Mouse (Mus musculus): Measurements from ENCODE around the gene Spen. TPM values are rescaled to one million over a fixed set of nuclear protein-coding genes. Genes with fewer than 3 reads are reported as not detected.

Gene Spen
- polyA plus RNA-seq, 1 experiment from 2014 or later, result 7.4 TPM

DNA sequence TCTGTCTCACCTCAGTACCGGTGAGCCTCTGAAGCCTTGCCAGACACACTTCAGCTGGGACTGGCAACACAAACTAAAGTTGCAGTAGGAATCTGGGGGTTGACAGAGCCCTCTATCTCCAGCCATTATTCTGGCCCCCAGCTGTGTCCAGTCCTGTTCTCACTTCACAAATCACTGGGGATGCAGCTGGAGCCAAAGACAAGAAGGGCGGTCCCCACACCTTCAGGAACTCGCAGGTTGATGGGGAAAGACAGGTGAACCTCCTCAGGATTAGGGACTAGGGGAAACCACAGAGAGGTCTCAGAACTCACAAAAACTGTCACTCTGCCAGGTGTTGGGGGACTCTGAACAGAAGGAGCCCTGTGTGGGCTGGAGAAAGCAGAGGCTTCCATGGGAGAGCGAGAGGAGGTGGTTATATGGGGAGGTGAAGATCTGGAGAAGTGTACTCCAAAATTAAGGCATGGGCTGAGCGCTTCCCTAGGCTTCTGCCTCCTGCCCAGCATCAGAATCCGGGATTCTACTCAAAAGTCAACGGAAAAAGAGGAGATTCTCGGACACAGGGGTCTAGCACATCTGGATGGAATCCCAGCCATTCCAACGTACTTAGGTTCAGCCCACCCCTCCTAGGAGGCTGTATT lies 118.1 kb downstream of the Spen start, which contains the start of gene Hspb7:
Gene Hspb7 (plus strand): TSS at position 588 of the 638 bp plus-strand sequence.
- no peaks in the 10 kb centered on the region for H3K27me3 ChIP-seq (replicated peaks)
- H3K9ac ChIP-seq, result peak within 1 kb of the TSS; percentile 26; the same call in 1 of the 2 replicates
- no peaks in the 10 kb centered on the region for H3K9me3 ChIP-seq
- WGBS, result 54% methylated on average over 9 of the region's 9 CpGs
- peaks cover 33% of the 10 kb centered on the region for H3K4me1 ChIP-seq (replicated peaks)
- ATAC-seq, result no peak
- peak within 1 kb of the TSS; percentile 49 for H3K4me2 ChIP-seq (replicated peaks)
- no peaks in the 10 kb centered on the region for H3K36me3 ChIP-seq
- peak within 1 kb of the TSS; percentile 77 for H3K27ac ChIP-seq
- peak within 1 kb of the TSS; percentile 19; the same call in 1 of the 2 replicates for H3K4me3 ChIP-seq (replicated peaks)

DNA sequence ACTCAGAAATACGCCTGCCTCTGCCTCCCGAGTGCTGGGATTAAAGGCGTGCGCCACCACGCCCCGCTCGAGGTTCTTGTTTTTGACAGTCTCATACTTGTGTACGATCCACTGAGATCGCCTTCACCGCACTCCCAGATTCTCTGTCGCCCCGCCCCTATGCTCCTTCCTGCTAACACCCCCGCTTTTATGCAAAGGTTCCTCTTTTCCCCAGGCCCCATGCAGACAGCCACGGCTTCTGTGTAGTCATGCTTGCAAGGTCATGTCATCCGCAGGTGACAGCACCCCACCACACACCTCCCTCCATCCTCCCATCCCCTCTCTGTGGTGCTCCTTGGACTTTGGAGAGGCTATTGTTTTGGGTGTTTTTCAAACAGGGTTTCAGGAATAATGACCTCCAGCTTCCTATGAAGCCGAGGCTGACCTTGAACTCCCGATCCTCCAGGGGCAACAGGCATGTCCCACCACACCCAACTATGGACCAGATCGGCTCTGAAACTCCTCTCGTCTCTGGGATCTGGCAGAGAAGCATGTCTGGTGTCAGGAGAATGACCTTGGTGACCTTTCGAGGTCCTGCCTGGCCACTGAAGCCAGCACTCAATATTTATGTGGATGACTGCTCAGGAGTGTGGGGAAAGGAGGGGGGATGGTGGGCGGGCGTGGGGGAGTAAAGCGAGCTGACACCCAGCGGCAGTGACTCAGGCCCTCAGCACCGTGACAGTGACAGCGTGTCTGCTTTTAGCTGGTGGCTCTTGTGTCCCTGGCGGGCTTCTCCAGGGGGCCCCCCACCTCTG lies 118.8 kb downstream of the Spen start:
- 61% methylated on average over 27 of the region's 27 CpGs for WGBS
- no peak overlapping the region for H3K4me2 ChIP-seq (replicated peaks)
- no peak overlapping the region; the same call in 1 of the 2 replicates for H3K9ac ChIP-seq
- no peak overlapping the region for H3K4me3 ChIP-seq (replicated peaks)
- no peaks in the 10 kb centered on the region for H3K36me3 ChIP-seq
- no peak overlapping the region for H3K27ac ChIP-seq
- no peaks in the 10 kb centered on the region for H3K27me3 ChIP-seq (replicated peaks)
- peaks cover 27% of the 10 kb centered on the region for H3K4me1 ChIP-seq (replicated peaks)
- no peaks in the 10 kb centered on the region for H3K9me3 ChIP-seq
- no peak for ATAC-seq

Other genes with a start within 250 kb of the Spen start
- gene Epha2, start 237.4 kb downstream of the Spen start, polyA plus RNA-seq (2015; fragmentation: Nextera tagmentation; extraction: Ambion mirVana), result 6.7 and 7.2 TPM in 2 replicates
- 2.0 and 2.3 TPM in 2 replicates for gene Fam131c, start 170.4 kb downstream of the Spen start, polyA plus RNA-seq (2015; fragmentation: Nextera tagmentation; extraction: Ambion mirVana)
- gene Clcnka, start 139.9 kb downstream of the Spen start, polyA plus RNA-seq (2015; fragmentation: Nextera tagmentation; extraction: Ambion mirVana), result 0.06 and 0.08 TPM in 2 replicates
- gene Clcnkb, start 122.6 kb downstream of the Spen start, polyA plus RNA-seq (2015; fragmentation: Nextera tagmentation; extraction: Ambion mirVana), result not detected in 2 replicates
- 3.0 and 3.1 TPM in 2 replicates for gene Hspb7, start 117.8 kb downstream of the Spen start, polyA plus RNA-seq (2015; fragmentation: Nextera tagmentation; extraction: Ambion mirVana)
- not detected in 2 replicates for gene Srarp, start 102.5 kb downstream of the Spen start, polyA plus RNA-seq (2015; fragmentation: Nextera tagmentation; extraction: Ambion mirVana)
- gene Zbtb17, start 93.9 kb downstream of the Spen start, polyA plus RNA-seq (2015; fragmentation: Nextera tagmentation; extraction: Ambion mirVana), result 25.6 and 27.2 TPM in 2 replicates
- 63.9 and 68.9 TPM in 2 replicates for gene Fblim1, start 67.5 kb upstream of the Spen start, polyA plus RNA-seq (2015; fragmentation: Nextera tagmentation; extraction: Ambion mirVana)
- 18.5 and 21.0 TPM in 2 replicates for gene Tmem82, start 80.0 kb upstream of the Spen start, polyA plus RNA-seq (2015; fragmentation: Nextera tagmentation; extraction: Ambion mirVana)
- 3.3 and 4.3 TPM in 2 replicates for gene Slc25a34, start 85.2 kb upstream of the Spen start, polyA plus RNA-seq (2015; fragmentation: Nextera tagmentation; extraction: Ambion mirVana)
- gene Plekhm2, start 126.3 kb upstream of the Spen start, polyA plus RNA-seq (2015; fragmentation: Nextera tagmentation; extraction: Ambion mirVana), result 3.9 and 4.5 TPM in 2 replicates
- gene Rsc1a1, start 147.0 kb upstream of the Spen start, polyA plus RNA-seq (2015; fragmentation: Nextera tagmentation; extraction: Ambion mirVana), result not detected in 2 replicates
- gene Ddi2, start 184.8 kb upstream of the Spen start, polyA plus RNA-seq (2015; fragmentation: Nextera tagmentation; extraction: Ambion mirVana), result 23.3 and 24.4 TPM in 2 replicates
- gene Agmat, start 208.1 kb upstream of the Spen start, polyA plus RNA-seq (2015; fragmentation: Nextera tagmentation; extraction: Ambion mirVana), result 36.7 and 41.9 TPM in 2 replicates

Data from intestine, embryonic 15.5 days (tissue).